Mouse (Mus musculus) embryonic fibroblast, embryonic 13.5 days (primary cell): Measurements from ENCODE around the gene Ncbp3. TPM values are rescaled to one million over a fixed set of nuclear protein-coding genes. Genes with fewer than 3 reads are reported as not detected.
"Not testable (repeated sequence)": the region's sequence is repeated elsewhere in the genome, so short reads cannot be mapped to it uniquely, and the experiment has no call there.

ENCODE experiments used
- H3K27ac ChIP-seq: 2 replicates; pipeline ENCODE4 v1.5.1; 2012; ENCODE audit warnings: low read length, control low read depth, inconsistent platforms; ENCODE audit not compliant: insufficient read depth
- H3K4me1 ChIP-seq: 2 replicates; pipeline ENCODE4 v1.6.1; 2011; ENCODE audit warnings: low read length; ENCODE audit not compliant: control insufficient read depth, insufficient read depth
- H3K4me3 ChIP-seq: 2 replicates; pipeline ENCODE4 v1.5.1; 2011; ENCODE audit warnings: mild to moderate bottlenecking, control low read depth, low read length; ENCODE audit not compliant: insufficient read depth
- CTCF ChIP-seq: IDR thresholded peaks from 2 replicates; pipeline ENCODE4 v1.5.1; 2011; ENCODE audit warnings: mild to moderate bottlenecking, control low read depth, low read length, moderate library complexity, borderline replicate concordance; ENCODE audit not compliant: insufficient read depth
- POLR2A ChIP-seq: IDR thresholded peaks from 2 replicates; pipeline ENCODE4 v1.6.1; 2011; ENCODE audit warnings: low read depth, mild to moderate bottlenecking, control low read depth, low read length, moderate library complexity
- polyA plus RNA-seq: library from polyadenylated mRNA; stranded (reverse); fragments of >200 nt; gene quantifications from 2 replicates; pipeline ENCODE4 v1.2.4, GENCODE M21; 2011; ENCODE audit warnings: low read depth; ENCODE audit not compliant: missing spikeins, insufficient read length

The Ncbp3 gene
- polyA plus RNA-seq, 1 experiment: 11.1 TPM

DNA sequence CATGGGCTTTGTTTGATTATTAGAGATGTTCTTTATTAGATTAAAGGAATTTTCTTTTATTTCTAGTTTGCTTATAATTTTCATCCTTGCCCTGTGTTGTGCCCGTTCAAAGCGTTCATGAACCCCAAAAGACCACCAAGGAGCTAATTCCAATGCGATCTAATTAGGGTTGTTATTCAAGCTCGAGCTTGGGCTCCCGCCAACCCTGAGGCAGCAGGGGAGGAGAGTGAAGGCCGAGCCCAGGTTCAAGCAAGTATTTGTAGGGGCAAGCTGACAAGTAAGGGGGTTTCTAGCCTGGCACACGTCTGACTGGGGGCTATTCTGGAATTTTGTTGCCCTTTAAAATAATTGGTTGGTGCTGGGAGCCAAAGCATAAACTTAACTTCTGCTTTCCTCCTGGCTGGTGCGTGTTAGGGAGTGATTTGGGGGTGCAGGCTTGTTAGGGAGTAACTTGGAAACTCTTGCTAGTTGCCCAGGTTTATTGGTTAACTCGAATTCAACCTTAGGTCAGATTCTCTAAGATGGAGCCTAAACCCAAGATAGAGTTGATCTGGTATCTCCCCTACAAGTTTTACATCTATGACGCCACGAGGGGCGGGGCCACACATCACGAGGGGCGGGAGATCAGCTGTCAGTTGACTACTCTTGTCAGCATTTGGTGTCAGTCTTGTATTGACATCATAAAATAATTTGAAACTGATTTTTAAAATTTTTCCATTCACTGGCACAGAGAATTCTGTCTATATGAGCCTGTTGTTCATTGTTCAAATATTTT is 52.6 kb downstream of the Ncbp3 start:
- Histone ChIP-seq H3K4me3 (no peak overlapping the region), H3K27ac (no peak overlapping the region), H3K4me1 (no peaks in the 10 kb centered on the region)
- no peak for TF ChIP-seq CTCF
- no peak for TF ChIP-seq POLR2A

GRCm38 (mm10) chr11:73101308-73101707 is 53.7 kb downstream of the Ncbp3 start:
- no peak overlapping the region for H3K27ac ChIP-seq
- TF ChIP-seq POLR2A (no peak), CTCF (no peak)
- H3K4me3 ChIP-seq: no peak overlapping the region
- no peaks in the 10 kb centered on the region for H3K4me1 ChIP-seq

DNA sequence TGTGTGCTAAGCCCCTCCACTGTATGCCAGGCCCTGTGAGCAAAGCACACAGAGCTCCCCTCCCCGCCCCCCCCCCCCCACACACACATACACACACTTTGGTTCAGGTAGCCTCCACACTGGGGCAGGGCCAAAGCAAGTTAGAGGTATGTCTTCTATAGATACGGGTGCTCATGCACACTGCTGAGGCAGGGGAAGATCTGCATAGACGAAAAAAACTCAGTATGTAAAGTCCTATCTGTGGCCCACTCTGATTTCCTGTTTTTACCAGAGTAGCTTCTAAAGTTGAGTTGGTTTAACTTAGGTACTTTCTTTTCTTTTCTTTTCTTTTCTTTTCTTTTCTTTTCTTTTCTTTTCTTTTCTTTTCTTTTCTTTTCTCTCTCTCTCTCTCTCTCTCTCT is 57.7 kb downstream of the Ncbp3 start:
- Histone ChIP-seq H3K27ac (no peak overlapping the region), H3K4me1 (no peaks in the 10 kb centered on the region), H3K4me3 (no peak overlapping the region)
- TF ChIP-seq POLR2A (no peak), CTCF (no peak)

DNA sequence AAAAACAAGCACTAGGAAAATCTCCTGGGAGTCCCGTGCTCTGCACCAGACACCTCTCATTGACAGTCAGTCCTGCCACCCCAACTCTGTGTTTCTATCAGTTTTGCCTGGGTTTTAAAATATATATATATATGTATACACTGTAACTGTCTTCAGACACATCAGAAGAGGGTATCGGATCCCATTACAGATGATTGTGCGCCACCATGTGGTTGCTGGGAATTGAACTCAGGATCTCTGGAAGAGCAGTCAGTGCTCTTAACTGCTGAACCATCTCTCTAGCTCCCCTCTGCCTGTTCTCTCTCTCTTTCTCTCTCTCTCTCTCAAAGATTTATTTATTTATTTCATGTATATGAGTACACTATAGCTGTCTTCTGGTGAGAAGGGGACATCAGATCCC is 59.8 kb downstream of the Ncbp3 start:
- H3K27ac ChIP-seq, H3K4me3 ChIP-seq, H3K4me1 ChIP-seq: not testable (repeated sequence)

DNA sequence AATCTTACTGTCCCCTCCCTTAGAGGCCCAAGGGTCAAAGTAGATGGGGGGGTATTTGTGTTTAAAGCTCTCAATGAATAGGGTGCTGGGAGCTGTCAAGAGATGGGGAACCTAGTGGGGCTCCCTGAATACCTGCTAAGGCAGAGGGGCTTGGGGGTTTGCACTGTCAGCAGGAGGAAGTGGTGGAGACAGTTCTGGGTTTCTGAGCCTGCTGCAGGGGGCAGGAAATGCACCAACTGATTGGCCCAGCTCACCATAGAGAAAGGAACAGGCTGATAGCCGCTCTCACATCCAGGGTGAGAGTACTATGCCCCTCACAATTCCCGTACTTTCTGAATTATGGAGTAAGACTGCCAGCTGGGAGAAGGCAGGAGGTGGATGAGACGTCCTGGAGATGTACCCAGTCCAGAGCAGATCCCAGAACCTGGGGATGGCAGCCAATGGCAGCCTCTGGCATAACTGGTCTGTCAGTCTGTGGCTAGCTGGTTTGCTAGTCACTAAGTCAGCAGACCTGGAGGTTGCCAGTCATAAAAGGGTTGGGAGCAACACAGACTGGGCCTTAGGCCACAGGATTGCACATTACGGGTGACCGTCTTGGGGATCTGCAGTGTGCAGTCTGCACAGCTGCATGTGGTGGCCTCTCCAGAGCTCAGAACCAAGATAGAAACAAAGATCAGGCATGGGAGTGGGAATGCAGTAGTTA is 60.8 kb downstream of the Ncbp3 start:
- H3K4me1 ChIP-seq: no peaks in the 10 kb centered on the region
- no peak overlapping the region for H3K27ac ChIP-seq
- TF ChIP-seq CTCF: no peak
- TF ChIP-seq POLR2A: no peak
- H3K4me3 ChIP-seq: no peak overlapping the region

- TF ChIP-seq CTCF: no peak
- TF ChIP-seq POLR2A: no peak
- Histone ChIP-seq H3K4me1 (no peaks in the 10 kb centered on the region), H3K4me3 (no peak overlapping the region), H3K27ac (no peak overlapping the region)
Observed at GRCm38 (mm10) chr11:73108898-73109625, 61.5 kb downstream of the Ncbp3 start.

GRCm38 (mm10) chr11:73109941-73110340 is 62.4 kb downstream of the Ncbp3 start:
- Histone ChIP-seq H3K4me1 (no peaks in the 10 kb centered on the region), H3K4me3 (no peak overlapping the region), H3K27ac (no peak overlapping the region)
- TF ChIP-seq POLR2A (no peak), CTCF (no peak)

DNA sequence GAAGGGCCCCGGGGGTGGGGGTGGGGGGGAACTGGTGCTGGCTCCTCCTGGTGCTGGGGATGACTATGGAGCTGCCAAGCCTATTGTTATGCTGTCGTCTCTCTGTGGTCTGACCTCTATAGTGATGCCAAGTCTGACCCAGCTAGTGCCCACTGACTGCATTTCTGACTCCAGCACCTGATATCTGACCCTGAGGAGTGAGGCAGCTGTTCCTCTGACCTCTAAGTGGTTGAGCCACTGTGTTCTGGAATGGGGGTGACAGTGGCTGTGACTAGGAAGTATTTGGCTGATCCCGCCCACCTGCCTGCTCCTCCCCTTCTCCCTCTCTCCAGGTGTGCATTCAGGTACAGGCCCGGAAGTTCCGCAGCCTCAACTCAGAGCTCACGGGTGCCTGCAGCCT is 63.8 kb downstream of the Ncbp3 start:
- Histone ChIP-seq H3K4me1 (no peaks in the 10 kb centered on the region), H3K27ac (no peak overlapping the region), H3K4me3 (no peak overlapping the region)
- TF ChIP-seq POLR2A (no peak), CTCF (no peak)

- Histone ChIP-seq H3K4me3 (no peak overlapping the region), H3K4me1 (no peaks in the 10 kb centered on the region), H3K27ac (no peak overlapping the region)
- TF ChIP-seq POLR2A (no peak), CTCF (no peak)
Observed at GRCm38 (mm10) chr11:73126495-73126894, 78.9 kb downstream of the Ncbp3 start.

DNA sequence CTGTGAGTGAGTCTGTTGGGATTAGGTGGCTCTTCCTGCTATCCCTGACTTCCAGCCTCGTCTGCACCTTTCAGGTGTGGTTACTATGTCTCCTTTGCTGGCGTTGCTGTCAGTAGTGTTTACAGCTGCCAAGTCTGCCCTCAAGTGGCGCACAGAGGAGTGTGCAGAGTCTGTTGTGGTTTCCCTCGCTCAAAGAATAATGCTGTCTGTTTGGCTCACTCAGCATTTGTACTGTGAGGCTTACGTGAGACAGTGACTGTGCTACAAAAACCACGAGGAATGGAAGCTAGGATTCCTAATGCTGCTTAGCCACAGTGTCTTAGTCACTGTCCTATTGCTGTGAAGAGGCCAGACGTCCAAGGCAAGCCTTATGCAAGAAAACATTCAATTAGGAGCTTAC is 83.4 kb downstream of the Ncbp3 start:
- H3K27ac ChIP-seq: no peak overlapping the region
- TF ChIP-seq CTCF (no peak), POLR2A (no peak)
- H3K4me1 ChIP-seq: peaks cover 2% of the 10 kb centered on the region; the same call in 1 of the 2 replicates
- H3K4me3 ChIP-seq: no peak overlapping the region
